In the genomic region with DNA sequence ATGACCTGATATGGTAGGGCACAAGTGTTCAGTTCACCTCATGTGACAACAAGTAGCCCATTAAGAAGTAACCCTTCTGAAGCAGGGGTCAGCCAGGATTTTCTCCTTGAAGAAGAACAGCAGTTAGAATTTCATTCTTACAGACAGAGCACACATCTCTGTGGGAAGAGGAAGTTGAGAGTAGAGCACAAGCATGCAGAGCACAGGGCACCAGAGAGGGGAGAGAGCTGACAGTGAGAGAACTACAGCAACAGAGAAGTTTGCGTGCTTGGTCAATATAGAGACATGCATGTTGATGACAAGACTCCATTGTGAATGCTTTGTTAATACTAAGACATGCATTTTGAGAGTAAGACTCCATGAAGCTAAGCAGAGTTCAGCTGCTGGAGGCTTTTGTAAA, we compare ENCODE assay signal across 28 mouse cellular contexts.
DNase-seq lines count a peak whose midpoint lies in the region; ATAC-seq and TF ChIP-seq lines count a peak whose summit lies in the region.
"Had no signal": no experiment of that assay in that cellular context is flagged by ENCODE, and none has a peak within 500 bp of the region (broad histone marks: within the 10 kb centered on the region; RNA-seq: fewer than 3 reads in every experiment).

No protein-coding gene starts in this region.

- no peak for TF ChIP-seq EP300 in heart, adult 2 months (IDR thresholded peaks at IDR 0.05; ENCODE audit: insufficient read depth, low read depth, low read length)

- no peak overlapping the region for H3K27ac ChIP-seq in heart, adult 2 months
- H3K27ac ChIP-seq: embryonic facial prominence, embryonic 13.5 days; embryonic facial prominence, embryonic 15.5 days; forebrain, embryonic 10.5 days; forebrain, embryonic 13.5 days; forebrain, embryonic 15.5 days had no signal

- H3K4me3 ChIP-seq in heart, adult 2 months, result no peak overlapping the region
- H3K4me3 ChIP-seq: embryonic facial prominence, embryonic 13.5 days; embryonic facial prominence, embryonic 15.5 days; erythroblast, embryonic 14.5 days; forebrain, embryonic 10.5 days; forebrain, embryonic 13.5 days; forebrain, embryonic 15.5 days had no signal

- no peaks in the 10 kb centered on the region for H3K79me2 ChIP-seq in heart, adult 2 months (replicated peaks; ENCODE audit: control insufficient read depth, insufficient read depth, low read length)

- peak; percentile 45 to 69; a peak in 3 of 4 replicates for ATAC-seq in hematopoietic stem cell, adult 5-6 weeks (replicated peaks in 1 of 2; ENCODE audit: insufficient read depth in 1 of 2, low FRiP score in 2 of 2, low TSS enrichment in 1 of 2, low read depth in 1 of 2, poor library complexity in 2 of 2, severe bottlenecking in 2 of 2)
- ATAC-seq in megakaryocyte progenitor cell, adult 5-6 weeks (replicated peaks; ENCODE audit: poor library complexity), result peak; percentile 75
- ATAC-seq: activated CD4-positive, CD25-positive, alpha-beta regulatory T cell, adult 4 months; CD4-positive, CD25-positive, alpha-beta regulatory T cell, adult 4 months; forebrain, embryonic 13.5 days; forebrain, embryonic 15.5 days; forebrain, postnatal 0 days; Patski had no signal

- no peak for TF ChIP-seq POLR2A in heart, adult 2 months (IDR thresholded peaks at IDR 0.05; ENCODE audit: insufficient read depth, low read depth, low read length)

- DNase-seq in A20 (ENCODE audit: low read depth, low spot score) (peak; percentile 17), MEL-GATA-1-ER (ENCODE audit: extremely low read depth, low read depth) (peak; percentile 19)
- DNase-seq in layer of hippocampus, adult 11-12 months (ENCODE audit: low spot score), result no peak
- DNase-seq in heart, adult 2 months, result no peak
- no peak for DNase-seq in left cerebral cortex, postnatal 10 days (ENCODE audit: extremely low spot score in 1 of 2, low spot score in 2 of 2)
- DNase-seq: adrenal gland, adult 8-10 months; adrenal gland, postnatal 14 days; adrenal gland, postnatal 36 days; cerebellum, adult 11-12 months; cerebellum, adult 2 months; cerebellum, adult 9-10 months; cerebellum, postnatal 10 days; cerebellum, postnatal 25 days; embryo, embryonic 11 days; forebrain, postnatal 0 days had no signal

- intact Hi-C loops in heart, adult 2 months (cut with DNase I), result no loop called here
- intact Hi-C loops in left cerebral cortex, postnatal 10 days (cut with DNase I), result no loop called here

- no peaks in the 10 kb centered on the region for H3K36me3 ChIP-seq in heart, adult 2 months (ENCODE audit: control insufficient read depth, insufficient read depth, low read length)
- H3K36me3 ChIP-seq: embryonic facial prominence, embryonic 13.5 days; embryonic facial prominence, embryonic 15.5 days; forebrain, embryonic 10.5 days; forebrain, embryonic 15.5 days; G1E had no signal

- TF ChIP-seq CTCF in heart, adult 2 months (IDR thresholded peaks at IDR 0.05), result no peak

- H3K27me3 ChIP-seq in heart, adult 2 months (ENCODE audit: control insufficient read depth, insufficient read depth, low read length), result no peaks in the 10 kb centered on the region
- H3K27me3 ChIP-seq: CH12.LX; embryonic facial prominence, embryonic 13.5 days; embryonic facial prominence, embryonic 15.5 days; forebrain, embryonic 13.5 days; forebrain, embryonic 15.5 days; Patski had no signal

- H3K9ac ChIP-seq in heart, adult 2 months (ENCODE audit: low read depth, low read length), result no peak overlapping the region
- H3K9ac ChIP-seq: embryonic facial prominence, embryonic 13.5 days; embryonic facial prominence, embryonic 15.5 days; forebrain, embryonic 13.5 days; forebrain, embryonic 15.5 days; forebrain, postnatal 0 days had no signal

- no peaks in the 10 kb centered on the region for H3K4me1 ChIP-seq in heart, adult 2 months (ENCODE audit: control insufficient read depth, insufficient read depth, low read length)
- H3K4me1 ChIP-seq: embryonic facial prominence, embryonic 13.5 days; embryonic facial prominence, embryonic 15.5 days; forebrain, embryonic 10.5 days; forebrain, embryonic 13.5 days; forebrain, embryonic 15.5 days had no signal

- 88% methylated on average over 1 of the region's 1 CpGs for WGBS in heart, adult 2 months

Comparison
In these comparisons a context has a peak if more than half of its experiments do, and no peak if none do; other contexts are left out.
1. DNase-seq: peak in A20 (single experiment) and MEL-GATA-1-ER (single experiment); none in layer of hippocampus, adult 11-12 months (single experiment), heart, adult 2 months (0 of 2) and left cerebral cortex, postnatal 10 days (0 of 2).